Mouse (Mus musculus): ENCODE results near the gene Smarca2. TPM values are rescaled to one million over a fixed set of nuclear protein-coding genes. Genes with fewer than 3 reads are reported as not detected.
"Not testable (repeated sequence)": the region's sequence is repeated elsewhere in the genome, so short reads cannot be mapped to it uniquely, and the experiment has no call there.

The Smarca2 gene
- total RNA-seq, 2 experiments from 2014 or later: 211 to 240 TPM

DNA sequence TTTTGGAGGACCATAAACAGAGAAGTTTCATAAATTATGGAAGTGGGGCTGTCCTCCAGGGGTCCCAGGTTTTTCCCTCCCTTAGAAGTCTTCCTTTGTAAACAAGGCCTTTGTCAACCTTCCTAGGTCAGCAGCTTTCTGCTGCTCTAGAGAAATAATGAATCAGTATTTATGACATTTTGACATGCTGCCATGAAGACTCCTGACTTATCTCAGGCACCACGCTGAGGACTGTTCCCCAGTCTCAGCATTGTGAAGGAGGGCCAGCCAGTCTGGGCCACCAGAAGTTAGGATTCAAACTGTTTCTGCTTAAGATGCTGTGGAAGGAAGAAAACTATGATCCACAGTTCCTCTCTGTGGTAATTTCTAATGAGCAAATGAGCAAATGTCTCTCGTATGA lies 4.8 kb downstream of the Smarca2 start:
- intact Hi-C loops (cut with DNase I): loop anchor here (5.0 to 10.0 kb wide), 2 partner anchors 145 to 227 kb away; no protein-coding TSS in a partner anchor
- DNase-seq (ENCODE audit: low spot score in 2 of 2): no peak

DNA sequence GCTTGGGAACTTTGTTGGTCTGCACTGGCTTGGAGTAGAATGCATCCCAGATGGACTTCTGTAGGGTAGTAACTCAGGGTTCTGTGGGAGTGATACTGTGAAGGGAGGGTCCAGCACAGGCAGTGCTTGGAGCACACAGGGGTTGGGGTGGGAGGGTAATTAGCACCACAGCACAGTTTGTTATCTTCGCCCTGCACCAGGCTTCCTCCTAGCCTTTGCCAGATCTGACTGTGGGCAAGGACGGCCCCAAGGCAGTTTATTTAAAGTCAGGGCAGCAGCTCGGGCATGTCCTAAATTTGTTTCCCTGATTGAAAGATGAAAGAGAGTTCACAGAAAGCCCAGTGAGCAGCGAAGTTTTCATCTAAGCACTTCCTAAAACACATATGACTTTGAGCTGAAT lies 8.1 kb downstream of the Smarca2 start:
- DNase-seq (ENCODE audit: low spot score in 2 of 2): no peak
- intact Hi-C loops (cut with DNase I): no loop called here

DNA sequence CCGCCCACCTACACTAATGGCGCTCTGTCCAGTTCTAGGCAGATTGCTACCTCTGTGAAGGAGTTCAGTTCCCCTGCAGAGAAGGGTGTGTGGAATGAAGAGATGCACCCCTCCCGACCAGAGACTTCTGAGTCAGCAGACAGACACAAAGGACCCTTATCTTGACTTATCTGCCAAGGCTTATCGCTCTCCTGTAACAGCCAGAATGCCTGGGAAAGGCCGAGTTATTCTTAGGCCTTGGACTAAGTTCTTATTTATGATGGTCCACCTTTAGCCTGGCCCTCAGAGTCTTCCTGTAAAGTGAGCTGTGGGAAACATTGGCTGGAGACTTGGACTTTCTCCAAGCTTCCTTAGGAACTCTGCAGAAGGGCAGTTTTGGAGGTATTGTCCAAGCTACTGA lies 8.8 kb downstream of the Smarca2 start:
- DNase-seq (ENCODE audit: low spot score in 2 of 2): no peak
- intact Hi-C loops (cut with DNase I): no loop called here

DNA sequence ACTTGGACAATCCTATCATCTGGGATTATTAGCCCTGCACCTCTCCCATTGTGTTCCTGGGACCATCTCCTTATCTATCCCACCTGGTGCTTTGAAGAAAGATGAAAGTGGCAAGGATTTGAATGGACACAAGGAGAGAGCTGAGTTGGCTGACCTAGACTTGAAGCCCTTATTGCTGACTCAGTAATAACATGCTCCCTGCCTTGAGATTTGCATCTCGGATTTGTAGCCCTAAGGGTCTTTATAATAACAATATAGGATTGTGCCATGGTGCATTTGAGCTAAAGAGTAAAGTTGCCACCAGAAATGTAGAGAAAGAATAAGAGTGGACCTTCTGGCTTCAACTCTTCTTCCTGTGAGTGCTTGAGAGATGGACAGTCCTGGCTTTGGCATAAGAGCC lies 11.4 kb downstream of the Smarca2 start:
- no peak for DNase-seq (ENCODE audit: low spot score in 2 of 2)
- intact Hi-C loops (cut with DNase I): no loop called here

DNA sequence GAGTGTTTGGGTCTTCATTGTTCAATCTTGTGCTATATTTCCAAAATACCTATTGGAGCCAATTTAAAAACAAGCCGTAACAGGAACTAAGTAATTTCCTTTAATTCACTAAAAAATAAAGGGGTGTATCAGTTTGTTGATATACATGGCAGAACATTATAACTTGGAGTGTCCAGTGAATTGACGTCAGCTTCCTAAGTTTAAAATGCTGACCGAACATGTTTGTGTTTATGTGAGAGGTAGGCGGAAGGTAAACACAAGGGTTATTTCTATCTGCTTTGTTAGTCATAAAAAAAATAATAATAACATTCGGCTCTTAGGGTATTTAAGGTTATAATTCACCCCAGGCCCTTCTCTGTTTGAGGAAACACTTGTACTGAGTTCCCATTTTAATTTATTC lies 12.4 kb downstream of the Smarca2 start:
- intact Hi-C loops (cut with DNase I): no loop called here

DNA sequence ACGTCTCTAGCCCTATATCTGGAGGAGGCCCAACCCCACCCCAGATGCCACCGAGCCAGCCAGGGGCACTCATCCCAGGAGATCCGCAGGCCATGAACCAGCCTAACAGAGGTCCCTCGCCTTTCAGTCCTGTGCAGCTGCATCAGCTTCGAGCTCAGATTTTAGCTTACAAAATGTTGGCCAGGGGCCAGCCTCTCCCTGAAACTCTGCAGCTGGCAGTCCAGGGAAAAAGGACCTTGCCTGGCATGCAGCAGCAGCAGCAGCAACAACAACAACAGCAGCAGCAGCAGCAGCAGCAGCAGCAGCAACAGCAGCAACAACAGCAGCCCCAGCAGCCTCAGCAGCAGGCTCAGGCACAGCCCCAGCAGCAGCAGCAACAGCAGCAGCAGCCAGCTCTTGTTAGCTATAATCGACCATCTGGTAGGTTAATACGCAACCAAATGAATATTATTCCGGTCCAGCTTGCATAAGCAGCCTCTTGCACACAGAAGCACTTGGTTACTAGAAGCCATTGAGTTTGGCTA lies 25.9 kb downstream of the Smarca2 start:
- DNase-seq (ENCODE audit: low spot score in 2 of 2): peak; percentile 48 to 49
- intact Hi-C loops (cut with DNase I): no loop called here

More for the DNA sequence above, 12.4 kb downstream of the Smarca2 start:
- DNase-seq (ENCODE audit: low spot score in 2 of 2): no peak

DNA sequence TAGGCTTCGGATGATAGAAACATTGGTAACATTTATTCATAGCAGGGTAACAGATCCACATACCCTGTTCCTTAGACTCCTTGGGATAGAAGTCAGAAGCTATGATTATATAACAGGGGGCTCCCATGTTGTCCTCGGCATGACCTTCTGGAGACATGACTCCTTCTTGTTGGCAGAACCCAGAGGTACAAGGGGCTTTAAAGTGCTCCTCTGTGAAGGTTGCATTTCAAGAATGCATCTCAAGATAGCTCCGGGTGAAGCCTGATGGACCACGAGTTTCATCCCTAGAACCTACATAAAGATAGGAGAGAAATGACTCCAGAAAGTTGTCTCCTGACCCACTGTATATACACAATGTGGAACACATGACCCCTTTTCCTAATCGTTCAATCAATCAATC lies 27.4 kb downstream of the Smarca2 start:
- no peak for DNase-seq (ENCODE audit: low spot score in 2 of 2)
- intact Hi-C loops (cut with DNase I): no loop called here

DNA sequence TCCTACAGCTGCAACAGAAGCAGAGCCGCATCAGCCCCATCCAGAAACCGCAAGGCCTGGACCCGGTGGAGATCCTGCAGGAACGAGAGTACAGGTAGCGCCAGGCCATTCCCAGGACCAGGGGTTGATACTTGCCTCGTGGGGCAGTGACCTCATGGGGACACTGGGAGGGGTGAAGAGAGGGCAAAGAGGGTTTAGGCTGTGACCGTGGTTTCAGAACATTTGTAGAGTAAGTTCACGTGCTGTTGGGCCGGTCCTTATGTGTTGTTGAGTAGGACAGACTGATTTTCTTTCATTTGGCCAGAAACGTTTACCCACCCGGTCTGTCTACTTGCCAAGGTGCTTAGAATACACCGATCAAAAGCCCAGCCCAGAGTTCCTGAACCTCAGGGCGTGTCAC lies 35.7 kb downstream of the Smarca2 start:
- no peak for DNase-seq (ENCODE audit: low spot score in 2 of 2)
- intact Hi-C loops (cut with DNase I): no loop called here

DNA sequence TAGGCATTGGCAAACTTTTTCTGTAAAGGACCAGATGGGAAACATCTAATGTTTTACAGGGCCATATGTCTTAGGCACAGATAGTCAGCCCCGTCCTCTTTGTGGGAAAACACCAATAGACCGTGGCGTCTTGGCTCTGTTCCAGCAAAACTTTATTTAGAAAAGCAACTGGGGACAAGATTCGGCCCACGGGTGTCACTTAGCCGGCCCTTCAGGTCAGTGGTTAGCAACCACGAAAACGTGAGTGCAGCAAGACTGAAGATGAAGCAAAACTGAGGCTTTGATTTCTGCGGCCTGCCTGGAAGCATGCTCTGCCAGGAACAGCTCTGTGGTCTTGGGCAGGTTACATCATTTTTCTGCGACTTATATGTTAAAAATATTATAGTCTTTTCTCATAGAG lies 36.4 kb downstream of the Smarca2 start:
- intact Hi-C loops (cut with DNase I): no loop called here

DNA sequence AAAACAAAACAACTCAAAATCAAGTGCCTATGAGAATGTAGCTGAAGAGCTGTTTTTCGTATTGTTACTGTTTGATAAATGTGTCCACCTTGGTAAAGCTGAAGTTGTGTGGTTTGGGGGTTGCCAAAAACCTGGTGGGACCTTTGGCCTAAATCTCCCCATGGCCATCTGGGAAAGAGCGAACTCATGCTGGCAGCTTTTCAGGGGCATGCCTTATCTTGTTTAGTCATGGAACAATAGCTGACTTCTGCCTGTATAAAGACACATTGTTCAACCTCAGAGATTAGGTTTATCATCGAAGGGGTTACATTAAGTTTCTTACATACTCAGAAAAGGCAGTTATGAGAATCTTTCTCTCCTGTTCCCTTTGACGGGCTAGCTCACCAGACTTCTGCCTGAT lies 38.2 kb downstream of the Smarca2 start:
- intact Hi-C loops (cut with DNase I): no loop called here
- no peak for DNase-seq (ENCODE audit: low spot score in 2 of 2)

More for the DNA sequence above, 36.4 kb downstream of the Smarca2 start:
- no peak for DNase-seq (ENCODE audit: low spot score in 2 of 2)

DNA sequence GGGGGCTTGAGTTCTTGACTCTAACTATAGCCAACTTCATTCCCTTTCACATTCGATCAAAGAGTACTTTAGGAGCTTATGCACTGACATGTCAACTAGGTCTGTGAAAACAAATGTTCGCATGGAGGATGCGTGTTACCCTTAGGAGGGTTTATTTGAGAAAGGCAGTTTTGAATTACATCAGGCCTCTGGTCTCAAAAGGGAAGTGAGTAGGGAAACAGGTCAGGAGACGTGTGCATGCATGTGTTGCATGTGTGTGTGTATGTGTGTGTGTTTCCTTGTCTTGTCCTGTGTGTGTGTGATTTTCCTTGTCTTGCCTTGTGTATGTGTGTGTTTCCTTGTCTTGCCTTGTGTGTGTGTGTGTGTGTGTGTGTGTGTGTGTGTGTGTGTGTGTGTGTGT lies 39.1 kb downstream of the Smarca2 start:
- no peak for DNase-seq (ENCODE audit: low spot score in 2 of 2)
- intact Hi-C loops (cut with DNase I): no loop called here

DNA sequence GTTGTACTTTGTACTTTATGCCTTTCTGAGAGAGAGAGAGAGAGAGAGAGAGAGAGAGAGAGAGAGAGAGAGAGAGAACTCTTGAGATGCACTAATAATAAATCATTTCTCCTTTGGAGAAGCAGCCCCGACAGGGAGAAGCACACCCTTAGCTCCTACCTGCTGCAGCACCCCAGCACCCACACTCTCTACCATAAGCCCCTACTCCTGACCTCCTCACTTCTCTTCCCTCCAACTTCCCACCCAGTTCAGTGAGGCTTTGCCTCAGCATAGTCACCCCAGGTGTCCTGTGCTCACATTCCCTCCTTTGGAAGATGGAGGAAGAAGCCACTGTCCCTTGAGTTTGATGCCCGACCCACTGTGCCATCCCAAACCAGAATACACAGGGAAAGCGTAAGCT lies 40.2 kb downstream of the Smarca2 start:
- DNase-seq (ENCODE audit: low spot score in 2 of 2): no peak
- intact Hi-C loops (cut with DNase I): no loop called here

DNA sequence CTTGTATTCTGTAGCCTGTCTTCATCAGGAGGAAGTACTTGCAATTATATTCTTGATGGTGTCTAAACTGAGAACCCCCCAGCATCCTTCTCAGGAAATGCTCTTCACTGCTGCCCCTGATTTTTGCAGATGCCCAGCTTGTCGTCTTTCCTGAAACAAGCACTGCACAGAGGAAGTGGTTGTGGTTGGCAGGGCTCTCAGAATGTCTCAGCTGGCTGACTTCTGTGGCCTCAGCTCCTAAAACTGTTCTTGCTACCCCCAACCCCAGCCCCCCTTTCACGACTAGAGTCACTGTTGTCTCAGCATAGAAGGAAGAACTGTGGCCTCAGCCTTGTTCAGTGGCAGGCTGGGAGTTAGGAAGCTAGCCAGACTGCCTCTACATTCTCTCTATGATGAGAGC lies 41.3 kb downstream of the Smarca2 start:
- intact Hi-C loops (cut with DNase I): no loop called here
- peak in 1 of 2 experiments; percentile 39 for DNase-seq (ENCODE audit: low spot score in 2 of 2)

DNA sequence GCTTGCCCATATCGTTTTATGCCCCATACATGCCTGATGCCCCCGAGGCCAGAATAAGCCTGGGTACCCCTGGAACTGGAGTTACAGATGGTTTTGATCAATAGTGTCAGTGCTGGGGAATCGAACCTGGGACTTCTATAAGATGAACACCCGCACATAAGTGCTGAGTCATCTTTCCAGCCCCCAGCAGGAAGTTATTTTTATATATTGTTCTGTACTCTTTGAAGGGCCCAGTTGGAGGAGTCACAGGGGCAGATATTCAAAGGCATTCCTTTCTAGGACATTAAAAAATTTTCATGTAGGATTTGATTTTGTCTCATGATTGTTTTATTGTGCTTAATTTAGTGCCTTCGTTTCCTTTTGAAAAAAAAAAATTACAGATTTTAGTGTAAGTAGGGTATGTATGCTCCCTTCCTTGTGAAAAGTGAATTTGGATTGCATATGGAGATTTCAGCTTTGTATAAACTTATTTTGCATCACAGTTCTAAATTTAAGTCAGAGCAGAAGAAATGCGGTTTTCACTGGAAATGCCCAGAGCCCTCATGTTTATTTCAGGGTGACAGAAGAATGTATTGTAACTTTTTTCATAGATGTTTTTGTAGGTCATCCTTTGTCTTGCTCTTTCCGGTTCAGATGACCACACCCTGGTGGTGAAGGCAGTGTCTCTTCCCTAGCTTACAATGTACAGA lies 45.9 kb downstream of the Smarca2 start:
- intact Hi-C loops (cut with DNase I): no loop called here
- no peak for DNase-seq (ENCODE audit: low spot score in 2 of 2)

DNA sequence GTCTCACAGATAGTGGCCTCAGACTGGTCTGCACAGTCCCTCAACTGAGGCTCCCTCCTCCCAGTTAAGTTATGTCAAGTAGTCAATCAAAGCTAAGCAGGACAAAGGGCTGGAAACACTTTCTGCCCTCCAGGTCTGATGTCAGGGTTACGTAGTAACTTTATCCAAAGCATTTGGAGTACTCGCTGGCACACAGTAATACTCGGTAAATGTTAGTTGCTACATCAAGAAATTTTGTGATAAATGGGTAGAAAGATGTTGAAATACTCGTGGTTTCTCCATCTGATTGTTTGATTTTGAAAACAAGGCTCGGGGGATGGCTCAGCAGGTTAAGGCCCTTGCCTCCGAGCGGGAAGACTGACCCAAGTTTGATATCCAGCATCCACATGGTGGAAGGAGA lies 53.5 kb downstream of the Smarca2 start:
- intact Hi-C loops (cut with DNase I): no loop called here
- no peak for DNase-seq (ENCODE audit: low spot score in 2 of 2)

DNA sequence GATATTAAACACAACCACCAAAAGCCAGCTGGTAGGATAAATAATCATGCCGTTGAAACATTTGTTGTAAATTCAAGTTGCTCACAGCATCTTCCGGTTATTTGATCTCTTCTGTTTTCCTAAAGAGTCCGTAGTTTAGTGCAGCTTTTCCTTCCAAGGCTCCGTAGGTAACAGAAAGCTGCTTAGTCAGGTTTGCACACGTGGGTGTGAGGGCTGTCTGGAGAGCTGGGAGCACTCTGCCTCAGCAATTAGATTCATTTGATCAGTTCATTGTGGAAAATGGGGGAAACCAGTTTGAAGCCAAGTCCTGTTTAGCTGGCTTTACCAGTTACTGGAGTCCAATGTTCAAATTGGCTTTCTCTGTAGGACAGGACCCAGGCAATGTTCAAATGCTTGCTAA lies 55.1 kb downstream of the Smarca2 start:
- no peak for DNase-seq (ENCODE audit: low spot score in 2 of 2)
- intact Hi-C loops (cut with DNase I): no loop called here

DNA sequence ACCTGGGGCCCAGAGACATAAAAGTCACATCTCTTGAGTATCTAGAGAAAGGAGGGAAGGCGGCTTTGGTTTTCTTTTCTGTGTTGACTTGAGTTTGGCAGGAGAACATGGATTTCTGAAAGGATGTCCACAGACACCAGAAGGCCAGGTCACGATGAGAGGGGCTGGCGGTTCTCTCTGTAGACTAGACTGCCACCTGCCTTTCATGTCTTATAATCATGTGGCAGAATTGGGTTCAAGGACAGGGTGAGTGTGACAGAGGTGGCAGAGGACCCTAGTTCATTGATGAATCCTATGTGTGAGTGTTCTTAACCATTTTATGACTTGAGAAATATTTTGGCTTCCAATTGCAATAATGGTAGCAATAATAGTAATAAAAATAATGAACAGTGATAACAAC lies 56.3 kb downstream of the Smarca2 start:
- DNase-seq (ENCODE audit: low spot score in 2 of 2): no peak
- intact Hi-C loops (cut with DNase I): no loop called here

DNA sequence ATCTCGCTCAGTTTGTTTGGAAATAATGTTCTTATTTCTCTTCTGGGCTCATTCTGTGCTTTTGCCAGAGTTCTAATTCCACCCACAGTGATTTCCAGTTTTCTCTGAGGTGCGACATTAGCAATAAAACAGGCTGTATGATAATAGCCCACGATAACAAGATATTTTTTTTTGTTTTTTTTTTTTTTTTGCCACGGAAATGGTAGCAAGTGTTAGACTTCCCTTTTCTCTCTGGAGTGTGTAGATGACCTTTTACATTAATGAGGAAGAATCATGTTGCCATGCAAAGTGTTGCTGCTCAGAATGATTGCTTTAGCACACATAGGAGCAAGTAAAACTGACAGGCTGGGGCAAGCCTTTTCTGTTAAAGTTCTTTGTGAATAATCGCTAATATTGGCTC lies 61.5 kb downstream of the Smarca2 start:
- intact Hi-C loops (cut with DNase I): no loop called here
- DNase-seq (ENCODE audit: low spot score in 2 of 2): no peak

DNA sequence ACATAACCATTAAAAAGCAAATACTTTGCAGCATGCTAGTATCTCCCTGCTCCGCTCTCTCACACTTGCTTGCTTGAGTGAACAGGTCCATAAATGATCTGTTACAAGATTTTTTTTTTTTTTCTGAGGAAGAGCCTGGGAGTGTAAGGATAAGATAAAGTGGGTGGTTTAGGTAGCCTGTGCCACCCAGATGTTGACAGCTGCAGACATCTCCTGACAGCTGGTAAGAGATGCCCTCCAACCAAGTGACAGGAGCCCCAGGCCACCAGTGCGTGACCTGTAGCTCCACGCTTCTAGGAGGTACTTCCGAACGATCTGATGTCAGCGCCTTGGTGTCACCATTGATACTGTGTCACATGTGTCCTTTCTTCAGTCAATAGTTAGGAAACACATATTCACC lies 65.2 kb downstream of the Smarca2 start:
- no peak for DNase-seq (ENCODE audit: low spot score in 2 of 2)
- intact Hi-C loops (cut with DNase I): no loop called here

DNA sequence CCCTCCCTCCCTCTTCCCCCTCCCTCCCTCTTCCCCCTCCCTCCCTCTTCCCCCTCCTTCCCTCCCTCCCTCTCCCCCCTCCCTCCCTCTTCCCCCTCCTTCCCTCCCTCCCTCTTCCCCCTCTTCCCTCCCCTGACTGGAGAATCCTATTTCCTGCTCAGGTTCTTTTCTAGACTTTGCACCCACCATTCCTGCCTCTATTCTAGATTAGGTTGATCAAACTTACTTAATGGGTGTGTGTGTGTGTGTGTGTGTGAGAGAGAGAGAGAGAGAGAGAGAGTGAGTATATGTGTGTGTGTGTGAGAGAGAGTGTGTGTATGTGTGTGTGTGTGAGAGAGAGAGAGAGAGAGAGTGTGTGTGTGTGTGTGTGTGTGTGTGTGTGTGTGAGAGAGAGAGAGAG lies 66.6 kb downstream of the Smarca2 start:
- intact Hi-C loops (cut with DNase I); DNase-seq (ENCODE audit: low spot score in 2 of 2): not testable (repeated sequence)

DNA sequence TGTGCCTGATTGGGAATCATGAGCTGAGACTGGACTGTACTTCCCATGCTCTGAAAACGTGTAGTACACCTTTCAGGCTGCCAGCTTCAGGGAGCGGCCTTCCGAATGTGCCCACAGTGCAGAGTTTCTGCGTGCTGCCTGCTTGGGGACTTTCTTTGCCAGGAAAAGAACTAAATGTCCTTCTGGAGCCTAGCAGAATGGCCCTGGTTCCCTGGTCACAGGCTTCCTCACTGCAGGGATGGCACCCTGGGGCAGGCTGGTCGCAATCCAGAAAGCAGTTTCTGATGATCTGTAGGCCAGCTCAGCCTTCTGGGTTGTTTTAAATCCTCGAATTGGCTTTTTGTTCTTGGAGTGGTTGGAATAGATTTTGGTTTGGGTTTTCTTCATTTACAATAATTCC lies 71.1 kb downstream of the Smarca2 start:
- intact Hi-C loops (cut with DNase I): no loop called here
- DNase-seq (ENCODE audit: low spot score in 2 of 2): no peak

DNA sequence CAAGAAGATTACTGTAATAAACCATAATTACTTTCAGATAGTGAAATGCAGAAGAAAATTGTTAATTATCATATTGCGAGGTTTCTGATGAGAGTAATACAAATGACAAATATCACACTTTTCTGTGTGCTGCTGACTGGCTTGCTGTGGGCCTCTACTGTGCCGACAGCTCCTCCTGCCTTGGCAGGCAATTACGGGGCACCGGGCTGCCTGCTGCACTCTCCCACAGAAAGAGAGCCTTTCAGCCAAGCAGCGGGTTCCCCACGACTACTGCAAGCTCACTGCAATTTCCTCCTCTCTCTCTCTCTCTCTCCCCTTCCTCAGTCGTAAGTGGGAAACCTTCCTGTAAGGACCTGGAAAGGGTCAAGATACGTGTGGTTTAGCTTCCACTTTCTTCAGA lies 73.7 kb downstream of the Smarca2 start:
- intact Hi-C loops (cut with DNase I): no loop called here
- peak in 1 of 2 experiments; percentile 20 for DNase-seq (ENCODE audit: low spot score in 2 of 2)
